Mouse (Mus musculus): ENCODE data around the gene Hist1h4k. TPM values are rescaled to one million over a fixed set of nuclear protein-coding genes. Genes with fewer than 3 reads are reported as not detected.
"Not testable (repeated sequence)": the region's sequence is repeated elsewhere in the genome, so short reads cannot be mapped to it uniquely, and the experiment has no call there.

The Hist1h4k gene
- polyA plus RNA-seq, 1 experiment from 2014 or later = 2.8 TPM

- Histone ChIP-seq H3K4me1 (replicated peaks) (peaks cover 45% of the 10 kb centered on the region), H3K4me3 (peak within 1 kb of the TSS; percentile 52), H3K27ac (peak within 1 kb of the TSS; percentile 96)
- not testable (repeated sequence) for H3K9me3 ChIP-seq; H3K36me3 ChIP-seq; H3K27me3 ChIP-seq (ENCODE audit: insufficient read depth, poor library complexity, severe bottlenecking)
- DNase-seq (ENCODE audit: low spot score) = peak; percentile 81
- WGBS = under 1% methylated on average over 37 of the region's 37 CpGs
Measured at GRCm38 (mm10) chr13:21721757-21722372, 28.4 kb downstream of the Hist1h4k start, which contains the start of gene Hist1h2bm. TSS of gene Hist1h2bm (plus strand) at chr13:21722044.

GRCm38 (mm10) chr13:21721107-21721756, 29.1 kb downstream of the Hist1h4k start:
- Histone ChIP-seq H3K4me1 (replicated peaks) (peaks cover 45% of the 10 kb centered on the region), H3K27ac (peak overlapping the region; percentile 96), H3K4me3 (peak overlapping the region; percentile 52)
- H3K27me3 ChIP-seq (ENCODE audit: insufficient read depth, poor library complexity, severe bottlenecking); H3K9me3 ChIP-seq; H3K36me3 ChIP-seq: not testable (repeated sequence)
- WGBS = 2% methylated on average over 25 of the region's 44 CpGs
- peak; percentile 15 for DNase-seq (ENCODE audit: low spot score)

- 62% methylated on average over 4 of the region's 4 CpGs for WGBS
Measured at GRCm38 (mm10) chr13:21718381-21719080, 31.8 kb downstream of the Hist1h4k start.

GRCm38 (mm10) chr13:21717397-21718357, 32.6 kb downstream of the Hist1h4k start, which contains the start of gene Hist1h3h:
TSS of gene Hist1h3h (plus strand) at chr13:21717659.
- peak within 1 kb of the TSS; percentile 96 for H3K27ac ChIP-seq
- H3K36me3 ChIP-seq; H3K27me3 ChIP-seq (ENCODE audit: insufficient read depth, poor library complexity, severe bottlenecking); H3K9me3 ChIP-seq: not testable (repeated sequence)
- WGBS = under 1% methylated on average over 34 of the region's 56 CpGs
- peak within 1 kb of the TSS; percentile 59 for H3K4me3 ChIP-seq
- H3K4me1 ChIP-seq (replicated peaks) = peaks cover 47% of the 10 kb centered on the region
- peak; percentile 87 for DNase-seq (ENCODE audit: low spot score)

More at GRCm38 (mm10) chr13:21718381-21719080, 31.8 kb downstream of the Hist1h4k start:
- no peaks in the 10 kb centered on the region for H3K9me3 ChIP-seq
- peaks cover 54% of the 10 kb centered on the region for H3K4me1 ChIP-seq (replicated peaks)
- no peaks in the 10 kb centered on the region for H3K36me3 ChIP-seq
- no peaks in the 10 kb centered on the region for H3K27me3 ChIP-seq (ENCODE audit: insufficient read depth, poor library complexity, severe bottlenecking)
- H3K4me3 ChIP-seq = peak overlapping the region; percentile 58
- H3K27ac ChIP-seq = peak overlapping the region; percentile 96
- peak; percentile 25 for DNase-seq (ENCODE audit: low spot score)

- not testable (repeated sequence) for H3K36me3 ChIP-seq; H3K9me3 ChIP-seq; H3K27me3 ChIP-seq (ENCODE audit: insufficient read depth, poor library complexity, severe bottlenecking)
- WGBS = under 1% methylated on average over 16 of the region's 38 CpGs
- peak; percentile 59 for DNase-seq (ENCODE audit: low spot score)
- H3K4me3 ChIP-seq = peak overlapping the region; percentile 59
- H3K4me1 ChIP-seq (replicated peaks) = peaks cover 42% of the 10 kb centered on the region
- peak overlapping the region; percentile 95 for H3K27ac ChIP-seq
Measured at GRCm38 (mm10) chr13:21716540-21717391, 33.5 kb downstream of the Hist1h4k start.

GRCm38 (mm10) chr13:21715864-21716539, 34.3 kb downstream of the Hist1h4k start, which contains the start of the genes Hist1h2bl and Hist1h2ai:
TSS of gene Hist1h2bl (minus strand) at chr13:21716143.
TSS of gene Hist1h2ai (plus strand) at chr13:21716422.
- not testable (repeated sequence) for H3K9me3 ChIP-seq; H3K27me3 ChIP-seq (ENCODE audit: insufficient read depth, poor library complexity, severe bottlenecking); H3K36me3 ChIP-seq
- WGBS = under 1% methylated on average over 39 of the region's 50 CpGs
- peak; percentile 80 for DNase-seq (ENCODE audit: low spot score)
- Histone ChIP-seq H3K4me3 (peak within 1 kb of the TSS; percentile 59), H3K4me1 (replicated peaks) (peaks cover 46% of the 10 kb centered on the region), H3K27ac (peak within 1 kb of the TSS; percentile 95)

- H3K4me1 ChIP-seq (replicated peaks) = peaks cover 39% of the 10 kb centered on the region
- peak overlapping the region; percentile 93 for H3K27ac ChIP-seq
- 1% methylated on average over 22 of the region's 22 CpGs for WGBS
- H3K4me3 ChIP-seq = peak overlapping the region; percentile 57
- no peaks in the 10 kb centered on the region for H3K27me3 ChIP-seq (ENCODE audit: insufficient read depth, poor library complexity, severe bottlenecking)
- H3K36me3 ChIP-seq = no peaks in the 10 kb centered on the region
- peak; percentile 44 for DNase-seq (ENCODE audit: low spot score)
- no peaks in the 10 kb centered on the region for H3K9me3 ChIP-seq
Measured at GRCm38 (mm10) chr13:21715131-21715863, 35.0 kb downstream of the Hist1h4k start.

GRCm38 (mm10) chr13:21714725-21715124, 35.6 kb downstream of the Hist1h4k start:
- no peaks in the 10 kb centered on the region for H3K27me3 ChIP-seq (ENCODE audit: insufficient read depth, poor library complexity, severe bottlenecking)
- H3K4me1 ChIP-seq (replicated peaks) = peaks cover 33% of the 10 kb centered on the region
- H3K4me3 ChIP-seq = peak overlapping the region; percentile 57
- DNase-seq (ENCODE audit: low spot score) = peak; percentile 53
- peak overlapping the region; percentile 93 for H3K27ac ChIP-seq
- no peaks in the 10 kb centered on the region for H3K9me3 ChIP-seq
- WGBS = 3% methylated on average over 7 of the region's 7 CpGs
- H3K36me3 ChIP-seq = no peaks in the 10 kb centered on the region

- Histone ChIP-seq H3K9me3 (no peaks in the 10 kb centered on the region), H3K36me3 (no peaks in the 10 kb centered on the region), H3K27me3 (ENCODE audit: insufficient read depth, poor library complexity, severe bottlenecking) (no peaks in the 10 kb centered on the region), H3K4me1 (replicated peaks) (peaks cover 17% of the 10 kb centered on the region), H3K4me3 (peak overlapping the region; percentile 63), H3K27ac (peak overlapping the region; percentile 71; the same call in 1 of the 2 replicates)
- DNase-seq (ENCODE audit: low spot score) = no peak
- 35% methylated on average over 4 of the region's 4 CpGs for WGBS
Measured at GRCm38 (mm10) chr13:21711698-21712097, 38.6 kb downstream of the Hist1h4k start.

- WGBS = 2% methylated on average over 22 of the region's 22 CpGs
- H3K4me3 ChIP-seq = peak overlapping the region; percentile 63
- H3K9me3 ChIP-seq = no peaks in the 10 kb centered on the region
- DNase-seq (ENCODE audit: low spot score) = peak; percentile 68
- H3K27me3 ChIP-seq (ENCODE audit: insufficient read depth, poor library complexity, severe bottlenecking) = no peaks in the 10 kb centered on the region
- peak overlapping the region; percentile 71 for H3K27ac ChIP-seq
- H3K36me3 ChIP-seq = no peaks in the 10 kb centered on the region
- peaks cover 16% of the 10 kb centered on the region for H3K4me1 ChIP-seq (replicated peaks)
Measured at GRCm38 (mm10) chr13:21710821-21711525, 39.3 kb downstream of the Hist1h4k start.

Data from hindbrain, embryonic 10.5 days (tissue).